Mouse (Mus musculus): ENCODE data around the gene Eda.

Eda gene

DNA sequence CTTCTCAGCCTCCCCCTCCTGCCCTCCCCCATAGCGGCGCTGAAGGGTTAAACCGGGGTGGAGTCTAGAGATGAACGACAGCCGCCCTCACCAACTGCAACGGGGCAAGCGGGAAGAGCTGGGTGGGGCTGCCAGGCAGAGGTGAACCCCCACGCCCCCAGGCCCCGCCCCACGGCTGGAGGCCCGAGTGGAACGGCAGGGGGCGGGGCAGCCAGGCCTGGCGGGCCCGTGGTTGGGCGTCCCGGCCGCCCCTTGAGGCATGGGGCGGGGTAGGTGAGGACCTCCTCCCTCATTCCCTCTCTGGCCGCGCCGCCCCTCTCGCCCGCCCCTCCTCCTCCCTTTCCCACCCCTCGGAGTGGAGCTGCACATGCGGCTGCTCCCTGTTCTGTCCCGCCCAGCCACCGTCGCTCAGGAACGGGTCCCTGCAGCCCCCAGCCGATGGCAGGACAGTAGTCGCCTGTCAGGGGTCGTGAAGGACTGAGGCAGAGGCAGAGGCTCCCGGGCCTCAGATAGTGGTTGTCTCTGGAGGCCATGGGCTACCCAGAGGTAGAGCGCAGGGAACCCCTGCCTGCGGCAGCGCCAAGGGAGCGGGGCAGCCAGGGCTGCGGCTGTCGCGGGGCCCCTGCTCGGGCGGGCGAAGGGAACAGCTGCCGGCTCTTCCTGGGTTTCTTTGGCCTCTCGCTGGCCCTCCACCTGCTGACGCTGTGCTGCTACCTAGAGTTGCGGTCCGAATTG is at the start of gene Eda:
Gene Eda (plus strand): TSS at position 357 of the 735 bp plus-strand sequence.
- DNase-seq (ENCODE audit: low read depth, low spot score), result peak; percentile 55
- Histone ChIP-seq H3K27me3 (ENCODE audit: control insufficient read depth, insufficient read depth, low read length, poor library complexity, severe bottlenecking) (no peaks in the 10 kb centered on the region), H3K36me3 (ENCODE audit: control insufficient read depth, insufficient read depth, low read length, poor library complexity, severe bottlenecking) (no peaks in the 10 kb centered on the region)

DNA sequence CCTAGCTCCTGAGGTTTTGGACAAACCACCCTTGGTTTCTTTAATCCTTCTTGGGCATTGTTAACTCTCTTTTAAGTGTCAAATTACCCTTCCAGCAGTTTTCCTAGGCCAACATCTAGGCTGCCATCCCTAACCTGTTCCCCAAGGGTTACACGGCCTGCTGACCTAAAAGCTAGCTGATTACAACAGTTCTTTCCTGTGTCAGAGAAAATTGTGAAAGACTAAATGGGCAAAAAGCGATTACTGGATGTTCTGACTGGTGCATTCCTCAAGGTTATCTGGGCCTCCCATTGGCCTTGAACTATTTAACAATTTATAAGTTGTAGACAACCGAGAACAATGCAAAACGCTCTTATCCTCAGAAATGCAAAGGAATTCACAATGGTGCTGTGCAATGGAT is 14.4 kb upstream of the Eda start:
- Histone ChIP-seq H3K27me3 (ENCODE audit: control insufficient read depth, insufficient read depth, low read length, poor library complexity, severe bottlenecking) (no peaks in the 10 kb centered on the region), H3K36me3 (ENCODE audit: control insufficient read depth, insufficient read depth, low read length, poor library complexity, severe bottlenecking) (no peaks in the 10 kb centered on the region)
- no peak for DNase-seq (ENCODE audit: low read depth, low spot score)

DNA sequence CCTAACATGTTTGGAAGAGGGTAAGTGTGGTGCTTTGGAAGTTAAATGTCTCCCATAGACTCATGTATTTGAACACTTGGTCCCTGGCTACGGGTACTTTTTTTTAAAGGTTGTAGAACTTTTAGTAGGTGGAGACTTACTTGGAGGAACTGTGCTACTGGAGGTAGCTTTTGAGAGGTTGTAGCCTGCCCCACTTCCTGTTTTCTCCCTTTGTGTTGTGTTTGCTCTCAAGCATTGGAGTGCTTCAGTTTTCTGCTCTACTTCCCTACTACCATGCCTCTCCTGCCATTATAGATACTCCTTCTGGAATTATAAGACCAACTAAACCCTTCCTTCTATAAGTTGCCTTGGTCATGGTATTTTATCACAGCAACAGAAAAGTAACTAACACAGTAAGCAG is 5.3 kb upstream of the Eda start:
- DNase-seq (ENCODE audit: low read depth, low spot score), result peak; percentile 0
- no peaks in the 10 kb centered on the region for H3K36me3 ChIP-seq (ENCODE audit: control insufficient read depth, insufficient read depth, low read length, poor library complexity, severe bottlenecking)
- no peaks in the 10 kb centered on the region for H3K27me3 ChIP-seq (ENCODE audit: control insufficient read depth, insufficient read depth, low read length, poor library complexity, severe bottlenecking)

DNA sequence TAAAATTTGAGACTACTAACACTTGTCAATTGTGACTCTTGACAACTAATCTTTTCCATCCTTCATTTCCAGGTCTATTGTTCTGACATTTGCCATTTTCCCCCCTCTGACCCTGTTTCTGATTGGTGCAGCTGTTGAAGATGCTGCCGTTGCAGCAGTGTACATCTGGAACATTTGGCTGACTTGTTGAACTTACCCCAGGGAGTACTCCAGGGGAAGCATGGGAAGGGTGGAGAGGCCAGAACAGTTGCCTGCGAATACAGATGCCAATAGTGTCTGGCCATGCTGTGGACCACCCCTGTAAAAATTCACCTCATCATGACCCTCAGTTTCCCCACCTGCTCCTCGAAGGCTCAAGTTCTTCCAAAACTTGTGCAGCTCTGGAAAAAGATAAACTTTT is 1.0 kb upstream of the Eda start:
- Histone ChIP-seq H3K36me3 (ENCODE audit: control insufficient read depth, insufficient read depth, low read length, poor library complexity, severe bottlenecking) (no peaks in the 10 kb centered on the region), H3K27me3 (ENCODE audit: control insufficient read depth, insufficient read depth, low read length, poor library complexity, severe bottlenecking) (no peaks in the 10 kb centered on the region)
- DNase-seq (ENCODE audit: low read depth, low spot score), result no peak

DNA sequence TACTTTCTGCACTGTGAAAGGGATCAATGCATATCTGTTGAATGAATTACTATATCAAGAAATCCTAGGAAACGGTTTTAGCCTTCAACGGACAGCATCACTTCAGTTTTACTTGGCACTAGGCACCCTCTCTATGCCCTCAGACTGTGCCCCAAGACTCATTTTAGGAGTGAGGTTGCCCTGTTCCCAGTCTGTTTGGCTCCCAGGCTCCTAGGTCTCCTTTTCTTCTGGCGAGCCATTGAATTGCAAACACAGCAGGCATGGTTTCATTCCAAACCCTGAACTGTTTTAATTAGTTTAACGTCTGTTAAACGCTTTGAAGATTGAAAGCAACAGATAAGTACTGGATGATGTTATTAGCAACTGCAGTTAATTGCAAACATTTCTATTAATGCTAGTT is 603 bp upstream of the Eda start:
- no peaks in the 10 kb centered on the region for H3K36me3 ChIP-seq (ENCODE audit: control insufficient read depth, insufficient read depth, low read length, poor library complexity, severe bottlenecking)
- H3K27me3 ChIP-seq (ENCODE audit: control insufficient read depth, insufficient read depth, low read length, poor library complexity, severe bottlenecking), result no peaks in the 10 kb centered on the region
- DNase-seq (ENCODE audit: low read depth, low spot score), result no peak

DNA sequence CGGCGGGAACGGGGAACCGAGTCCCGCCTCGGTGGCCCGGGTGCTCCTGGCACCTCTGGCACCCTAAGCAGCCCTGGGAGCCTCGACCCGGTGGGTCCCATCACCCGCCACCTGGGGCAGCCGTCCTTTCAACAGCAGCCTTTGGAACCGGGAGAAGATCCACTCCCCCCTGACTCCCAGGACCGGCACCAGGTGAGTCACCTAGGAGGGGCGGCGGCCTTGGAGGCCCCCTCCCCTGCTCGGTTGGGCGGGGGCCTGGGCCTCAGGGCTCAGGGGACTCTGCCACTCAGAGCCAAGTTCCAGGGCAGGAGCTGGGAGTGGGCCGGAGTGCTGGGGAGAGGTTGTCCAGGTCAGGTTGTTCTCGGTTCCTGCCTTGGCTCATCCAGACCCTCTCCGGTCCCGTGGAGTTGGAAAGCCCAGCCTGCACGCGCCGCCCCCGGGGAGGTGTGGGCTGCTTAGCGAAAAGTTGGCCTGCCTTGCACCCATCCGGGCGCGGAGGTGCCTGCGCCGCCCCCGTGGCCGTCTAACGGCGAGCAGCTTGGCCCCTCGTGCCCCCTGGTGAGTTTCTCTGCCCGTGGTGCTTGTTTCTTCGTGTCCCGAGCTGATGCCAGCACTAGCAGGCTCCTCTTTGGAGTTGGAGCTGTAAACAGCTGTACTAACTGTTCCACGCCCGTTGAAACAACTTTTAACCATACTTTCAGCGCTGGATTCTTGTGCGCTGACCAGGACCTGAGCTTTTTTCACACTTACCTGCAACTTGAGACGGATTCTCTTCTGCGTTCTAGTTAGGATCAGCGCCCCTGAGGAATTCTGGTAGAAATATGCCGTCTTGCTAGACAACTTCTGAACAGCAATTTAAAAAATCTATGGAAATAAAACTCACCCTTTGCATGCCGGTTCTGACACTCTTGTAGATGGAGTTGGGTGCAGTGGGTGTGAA is 849 bp downstream of the Eda start:
- Histone ChIP-seq H3K27me3 (ENCODE audit: control insufficient read depth, insufficient read depth, low read length, poor library complexity, severe bottlenecking) (no peaks in the 10 kb centered on the region), H3K36me3 (ENCODE audit: control insufficient read depth, insufficient read depth, low read length, poor library complexity, severe bottlenecking) (no peaks in the 10 kb centered on the region)
- peak; percentile 5 for DNase-seq (ENCODE audit: low read depth, low spot score)

DNA sequence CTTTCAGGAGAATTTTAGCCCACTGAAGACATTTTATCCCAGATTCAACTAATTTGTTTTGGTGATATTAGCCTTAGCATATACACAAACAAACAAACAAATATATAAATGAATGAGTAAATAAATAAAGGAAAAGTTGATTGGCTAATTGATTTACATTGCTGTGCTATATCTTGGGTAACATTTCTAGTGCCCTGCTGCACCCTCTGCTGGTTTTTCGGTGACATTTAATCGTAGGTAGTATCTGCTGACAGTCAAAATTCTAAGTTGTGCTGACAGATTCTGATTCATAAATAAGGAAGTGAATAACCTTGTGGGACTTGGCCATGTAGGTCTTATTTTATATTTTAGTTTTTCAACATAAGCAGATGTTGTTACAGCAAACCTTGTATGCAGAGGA is 2.9 kb downstream of the Eda start:
- Histone ChIP-seq H3K36me3 (ENCODE audit: control insufficient read depth, insufficient read depth, low read length, poor library complexity, severe bottlenecking) (no peaks in the 10 kb centered on the region), H3K27me3 (ENCODE audit: control insufficient read depth, insufficient read depth, low read length, poor library complexity, severe bottlenecking) (no peaks in the 10 kb centered on the region)
- peak; percentile 12 for DNase-seq (ENCODE audit: low read depth, low spot score)

DNA sequence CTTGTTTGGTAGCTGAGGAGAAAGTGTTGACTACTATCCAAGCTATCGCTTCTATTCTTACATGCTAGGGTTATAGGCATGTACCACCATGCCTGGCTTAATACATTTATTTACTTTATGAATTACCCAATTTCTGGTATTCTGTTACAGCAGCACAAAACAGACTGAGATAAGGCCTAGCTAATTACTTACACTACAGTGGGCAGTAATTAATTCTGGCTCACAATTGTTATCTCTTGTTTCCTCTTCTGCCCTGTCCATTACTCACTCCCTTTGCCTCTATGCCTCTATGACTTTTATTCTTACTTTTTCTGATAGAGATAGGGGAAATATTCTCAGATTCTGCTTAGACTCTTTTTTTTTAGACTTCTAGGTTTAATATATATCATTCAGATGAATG is 18.0 kb downstream of the Eda start:
- no peak for DNase-seq (ENCODE audit: low read depth, low spot score)
- Histone ChIP-seq H3K36me3 (ENCODE audit: control insufficient read depth, insufficient read depth, low read length, poor library complexity, severe bottlenecking) (no peaks in the 10 kb centered on the region), H3K27me3 (ENCODE audit: control insufficient read depth, insufficient read depth, low read length, poor library complexity, severe bottlenecking) (no peaks in the 10 kb centered on the region)

DNA sequence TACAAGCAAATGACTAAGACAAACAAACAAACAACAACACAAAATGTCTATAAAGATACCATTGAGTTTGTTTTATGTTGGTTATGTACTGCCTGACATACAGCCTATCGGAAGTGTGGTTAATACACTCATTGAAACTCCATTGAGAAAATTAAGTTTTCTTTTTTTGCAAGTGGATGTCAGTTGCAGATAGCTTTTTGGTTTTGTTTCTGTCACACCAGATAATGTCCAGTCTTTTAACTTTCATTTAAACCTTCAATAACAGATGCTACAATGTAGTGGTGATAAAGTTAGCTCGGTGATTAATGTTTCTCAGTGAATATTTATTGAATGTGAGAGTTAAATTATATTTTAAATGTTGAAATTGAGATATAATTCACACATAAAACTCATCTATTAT is 23.9 kb downstream of the Eda start:
- Histone ChIP-seq H3K36me3 (ENCODE audit: control insufficient read depth, insufficient read depth, low read length, poor library complexity, severe bottlenecking) (no peaks in the 10 kb centered on the region), H3K27me3 (ENCODE audit: control insufficient read depth, insufficient read depth, low read length, poor library complexity, severe bottlenecking) (no peaks in the 10 kb centered on the region)
- DNase-seq (ENCODE audit: low read depth, low spot score), result no peak

DNA sequence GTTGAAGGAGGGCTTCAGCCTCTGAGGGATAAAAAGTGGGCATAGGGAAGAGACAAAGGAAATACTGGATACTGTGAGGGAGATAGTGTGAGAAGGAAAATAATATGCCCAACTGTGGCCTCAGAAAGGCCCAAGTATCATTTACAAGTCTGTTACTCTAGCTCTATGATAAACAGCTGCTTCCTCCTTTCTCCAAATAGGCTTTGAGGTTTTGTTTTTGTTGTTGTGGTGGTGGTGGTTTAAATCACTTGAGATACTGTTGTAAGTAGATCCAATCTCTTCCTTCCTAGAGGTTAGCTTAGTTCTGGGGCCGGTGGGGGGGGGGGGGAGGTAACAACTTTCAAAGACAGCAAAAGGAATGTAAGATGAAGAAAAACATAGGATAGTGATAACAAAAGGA is 143.0 kb downstream of the Eda start:
- Histone ChIP-seq H3K36me3 (ENCODE audit: control insufficient read depth, insufficient read depth, low read length, poor library complexity, severe bottlenecking) (no peaks in the 10 kb centered on the region), H3K27me3 (ENCODE audit: control insufficient read depth, insufficient read depth, low read length, poor library complexity, severe bottlenecking) (no peaks in the 10 kb centered on the region)
- DNase-seq (ENCODE audit: low read depth, low spot score), result no peak

DNA sequence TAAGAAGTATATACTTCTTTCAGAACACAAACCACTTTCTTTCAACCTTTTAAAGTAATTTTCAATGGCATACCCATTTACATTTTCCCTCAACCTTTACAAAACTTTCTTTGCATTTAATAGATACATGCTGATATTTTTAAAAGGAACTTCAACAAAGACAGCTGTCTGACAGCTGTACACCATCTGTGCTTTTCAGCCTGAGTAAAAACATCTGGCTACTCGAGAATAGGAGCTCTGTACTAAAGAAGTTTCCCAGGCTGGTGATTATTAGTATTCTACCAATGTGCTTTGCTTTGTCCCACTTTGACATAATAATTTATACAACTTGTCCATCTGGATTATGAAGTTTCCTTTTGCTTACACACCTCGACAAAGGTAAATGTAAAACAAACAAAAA is 219.9 kb downstream of the Eda start:
- DNase-seq (ENCODE audit: low read depth, low spot score), result no peak
- Histone ChIP-seq H3K36me3 (ENCODE audit: control insufficient read depth, insufficient read depth, low read length, poor library complexity, severe bottlenecking) (no peaks in the 10 kb centered on the region), H3K27me3 (ENCODE audit: control insufficient read depth, insufficient read depth, low read length, poor library complexity, severe bottlenecking) (no peaks in the 10 kb centered on the region)

DNA sequence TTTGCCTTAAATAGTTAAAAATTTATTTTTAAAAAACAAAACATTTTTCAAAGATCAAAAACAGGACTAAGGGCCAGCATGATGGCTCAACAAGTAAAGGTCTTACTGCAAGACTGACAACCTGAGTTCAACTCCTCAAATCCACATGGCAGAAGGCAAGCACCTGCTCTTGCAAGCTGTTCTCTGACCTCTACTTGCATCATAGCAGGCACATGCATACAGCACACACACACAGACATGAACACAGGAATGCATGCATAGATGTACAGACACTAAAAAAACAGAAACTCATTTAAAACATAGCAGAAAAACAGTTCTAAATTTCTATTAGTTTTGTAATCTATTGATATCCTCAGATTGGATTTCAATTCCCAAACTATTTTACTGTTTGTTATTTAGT is 338.2 kb downstream of the Eda start:
- Histone ChIP-seq H3K36me3 (ENCODE audit: control insufficient read depth, insufficient read depth, low read length, poor library complexity, severe bottlenecking) (no peaks in the 10 kb centered on the region), H3K27me3 (ENCODE audit: control insufficient read depth, insufficient read depth, low read length, poor library complexity, severe bottlenecking) (no peaks in the 10 kb centered on the region)
- no peak for DNase-seq (ENCODE audit: low read depth, low spot score)

DNA sequence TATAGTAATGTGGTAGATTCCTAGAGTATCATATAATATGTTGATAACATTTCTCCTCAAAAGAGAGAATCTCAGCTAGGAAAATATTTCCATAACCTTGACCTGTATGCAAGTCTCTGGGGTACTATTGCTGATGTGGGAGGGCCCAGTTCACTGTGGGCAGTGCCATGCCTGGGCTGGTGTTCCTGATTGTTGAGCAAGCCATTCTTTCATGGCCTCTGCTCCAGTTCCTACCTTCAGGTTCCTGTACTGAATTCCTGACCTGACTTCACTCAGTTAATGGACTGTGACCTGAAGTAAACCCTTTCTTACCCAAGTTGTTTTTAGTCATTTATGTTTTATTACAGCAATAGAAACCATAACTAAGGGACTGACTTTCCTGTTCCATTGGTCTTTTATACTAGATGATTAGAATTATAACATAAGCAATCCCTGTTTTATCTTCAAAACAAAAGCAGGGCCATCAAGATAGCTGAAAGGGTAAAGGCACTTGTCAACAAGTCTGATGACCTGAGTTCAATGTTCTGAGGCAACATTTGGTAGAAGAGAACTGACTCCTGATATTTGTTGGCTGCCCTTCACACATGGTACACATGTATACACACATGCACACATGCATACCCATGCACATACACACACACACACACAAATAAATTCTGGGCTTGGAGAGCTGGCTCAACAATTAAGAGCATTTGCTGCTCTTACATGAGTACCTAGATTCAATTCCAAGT is 338.9 kb downstream of the Eda start:
- no peak for DNase-seq (ENCODE audit: low read depth, low spot score)
- no peaks in the 10 kb centered on the region for H3K27me3 ChIP-seq (ENCODE audit: control insufficient read depth, insufficient read depth, low read length, poor library complexity, severe bottlenecking)

DNA sequence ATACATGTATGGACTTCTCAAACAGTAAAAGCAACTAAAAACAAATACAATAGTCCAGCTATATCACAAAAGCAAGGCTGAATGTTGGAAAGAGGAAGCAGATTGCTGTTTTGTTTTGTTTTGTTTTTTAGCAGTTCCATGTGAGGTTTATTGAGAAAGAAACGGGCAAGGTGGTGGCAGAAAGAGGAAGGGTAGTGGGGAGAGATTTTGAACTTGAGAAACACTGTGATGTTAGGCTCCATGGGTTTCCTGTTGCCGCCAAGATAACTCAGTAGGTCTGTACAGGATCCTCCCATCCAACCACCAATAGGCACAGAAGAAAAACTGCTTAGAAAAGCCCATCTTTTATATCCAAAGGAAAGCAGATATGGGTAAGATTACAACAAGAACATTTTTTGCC is 365.3 kb downstream of the Eda start:
- no peak for DNase-seq (ENCODE audit: low read depth, low spot score)
- H3K27me3 ChIP-seq (ENCODE audit: control insufficient read depth, insufficient read depth, low read length, poor library complexity, severe bottlenecking), result no peaks in the 10 kb centered on the region
- H3K36me3 ChIP-seq (ENCODE audit: control insufficient read depth, insufficient read depth, low read length, poor library complexity, severe bottlenecking), result no peaks in the 10 kb centered on the region

More for the DNA sequence above, 338.9 kb downstream of the Eda start:
- no peaks in the 10 kb centered on the region for H3K36me3 ChIP-seq (ENCODE audit: control insufficient read depth, insufficient read depth, low read length, poor library complexity, severe bottlenecking)

DNA sequence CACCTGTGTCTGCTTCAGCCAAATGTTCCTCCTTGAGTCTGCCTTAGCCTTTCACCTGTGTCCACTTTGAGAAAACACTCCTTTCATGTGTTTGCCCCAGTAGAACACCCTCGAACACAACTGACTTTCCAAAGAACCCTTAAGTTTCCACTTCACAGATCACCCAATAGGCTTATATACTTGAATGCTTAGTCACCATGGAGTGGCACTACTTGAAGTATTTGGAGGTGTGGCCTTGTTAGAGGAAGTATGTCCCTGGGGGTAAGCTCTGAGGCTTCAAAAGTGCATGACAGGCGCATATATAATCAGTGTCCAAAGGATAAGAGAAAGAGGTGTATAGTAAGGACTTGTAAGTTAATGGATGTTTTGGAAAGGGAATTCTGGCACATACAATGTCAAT is 369.0 kb downstream of the Eda start:
- no peak for DNase-seq (ENCODE audit: low read depth, low spot score)
- Histone ChIP-seq H3K27me3 (ENCODE audit: control insufficient read depth, insufficient read depth, low read length, poor library complexity, severe bottlenecking) (no peaks in the 10 kb centered on the region), H3K36me3 (ENCODE audit: control insufficient read depth, insufficient read depth, low read length, poor library complexity, severe bottlenecking) (no peaks in the 10 kb centered on the region)
